Mouse (Mus musculus) left cerebral cortex, adult 2 months (tissue): ENCODE results near the gene Castor2. TPM values are rescaled to one million over a fixed set of nuclear protein-coding genes. Genes with fewer than 3 reads are reported as not detected.

Experiments used
- DNase-seq, 2 experiments: peaks; one replicate each; pipeline ENCODE4 v3.0.0; 2021 to 2022; ENCODE audit warnings: low spot score in 2 of 2, mixed read lengths in 1 of 2; ENCODE audit errors: extremely low spot score in 1 of 2
- H3K27ac ChIP-seq: fragments of 200-600 bp; 2 replicates; pipeline ENCODE4 v1.8.1; 2022
- H3K4me3 ChIP-seq: fragments of 200-600 bp; 2 replicates; pipeline ENCODE4 v1.8.1; 2022
- CTCF ChIP-seq: fragments of 200-600 bp; IDR thresholded peaks from 2 replicates; pipeline ENCODE4 v1.8.1; 2022; ENCODE audit warnings: antibody characterized with exemption, mild to moderate bottlenecking, moderate library complexity
- intact Hi-C: fragments of 180-260 bp; cut with DNase I; formaldehyde crosslinking; loops from one replicate; pipeline ENCODE4 v1.15.1; 2025
- total RNA-seq, 2 experiments: library from RNA; stranded (reverse); gene quantifications; 2 replicates each; pipeline ENCODE4 v1.2.3; 2021

Castor2 gene
- total RNA-seq, 2 experiments from 2014 or later: 86.7 to 93.1 TPM

DNA sequence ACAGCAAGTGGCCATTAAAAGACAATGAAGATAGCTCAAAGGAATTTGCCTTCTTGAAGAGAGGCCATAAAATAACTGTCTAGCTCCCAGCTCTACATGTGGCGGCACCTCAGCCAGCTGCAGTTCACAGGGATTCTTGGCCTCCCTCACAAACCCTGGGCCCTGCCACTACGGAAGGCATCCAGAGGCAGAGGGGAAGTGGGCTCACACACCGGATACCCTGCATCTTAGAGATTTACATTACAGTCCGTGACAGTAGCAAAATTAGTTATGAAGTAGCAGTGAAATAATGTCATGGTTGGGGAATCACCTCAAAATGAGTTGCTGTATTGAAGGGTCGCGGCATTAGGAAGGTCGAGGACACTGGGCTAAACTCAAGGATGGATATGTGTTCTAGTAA, 89.1 kb downstream of the Castor2 start:
- no peak for TF ChIP-seq CTCF
- no peak for DNase-seq
- Histone ChIP-seq H3K4me3 (no peak overlapping the region), H3K27ac (no peak overlapping the region)
- intact Hi-C loops: no loop called here

DNA sequence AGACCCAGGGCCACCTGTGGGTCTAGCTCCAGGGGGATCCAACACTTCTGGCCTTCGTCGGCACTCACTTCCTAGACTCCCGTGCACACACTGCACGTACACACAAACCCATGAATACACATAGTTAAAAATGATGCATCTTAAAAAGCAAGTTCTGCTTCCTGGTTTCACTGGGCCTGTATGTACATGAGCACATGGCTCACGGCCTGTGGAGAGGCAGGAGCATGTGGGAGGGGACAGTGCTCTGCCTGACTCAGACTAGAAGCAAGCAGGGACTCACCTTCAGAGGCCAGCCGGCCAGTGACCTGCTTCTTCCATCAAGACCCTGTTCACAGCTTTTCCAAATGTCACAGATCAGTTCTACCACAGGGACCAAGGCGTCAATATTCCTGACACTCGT, 94.2 kb downstream of the Castor2 start:
- Histone ChIP-seq H3K4me3 (no peak overlapping the region), H3K27ac (no peak overlapping the region)
- no peak for DNase-seq
- intact Hi-C loops: loop anchor here (5.0 kb wide), 1 partner anchor 34 kb away; the partner anchor contains the start of gene Ncf1
- TF ChIP-seq CTCF: no peak

Other genes with a start within 250 kb of the Castor2 start
- 10 to 100 TPM; 15.4 to 19.2 TPM for gene Rcc1l, start 77.1 kb downstream of the Castor2 start, total RNA-seq
- gene Gtf2ird2, start 84.3 kb downstream of the Castor2 start, total RNA-seq: 10 to 100 TPM; 17.7 to 20.1 TPM
- 10 to 100 TPM in 1 of 2 experiments, 1 to 10 TPM in 1; 8.1 to 10.2 TPM for gene Ncf1, start 129.9 kb downstream of the Castor2 start, total RNA-seq
- 100 to 1,000 TPM; 219 to 221 TPM for gene Gtf2i, start 215.0 kb downstream of the Castor2 start, total RNA-seq